Mouse (Mus musculus) lung, adult 18-20 months (tissue): ENCODE measurements at regions not wholly inside any gene's neighbourhood (a gene's known extent, or its start where the extent isn't known, plus 50 kb on each side); places are given as distances from the start of the nearest gene placed in this dataset.

ENCODE experiments used
- DNase-seq, 2 experiments: peaks; one replicate each; pipeline ENCODE4 v3.0.0; 2022; ENCODE audit warnings: mixed read lengths in 2 of 2

DNA sequence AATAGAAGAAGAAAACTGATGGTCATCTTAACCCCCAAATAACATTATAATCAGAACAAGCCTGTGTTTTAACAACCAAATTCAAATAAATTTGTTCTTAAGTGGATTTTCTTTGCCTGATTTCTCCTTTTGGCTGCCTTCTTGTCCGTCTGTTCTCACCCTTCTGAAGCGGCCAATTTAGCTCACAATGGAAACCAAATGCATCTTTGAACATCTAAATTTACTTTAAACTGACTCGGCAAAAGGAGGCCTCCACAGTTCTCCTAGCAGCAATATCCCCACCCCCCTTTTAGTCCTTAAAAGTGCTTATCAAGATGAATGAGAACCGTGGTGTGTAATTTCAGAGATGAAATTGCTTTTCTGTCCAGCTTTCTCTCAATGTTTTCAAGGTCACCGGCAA, 389.6 kb upstream of the Adamts16 start:
- DNase-seq = no peak

- no peak for DNase-seq
Measured at GRCm38 (mm10) chr13:71214776-71215175, 373.2 kb upstream of the Adamts16 start.

DNA sequence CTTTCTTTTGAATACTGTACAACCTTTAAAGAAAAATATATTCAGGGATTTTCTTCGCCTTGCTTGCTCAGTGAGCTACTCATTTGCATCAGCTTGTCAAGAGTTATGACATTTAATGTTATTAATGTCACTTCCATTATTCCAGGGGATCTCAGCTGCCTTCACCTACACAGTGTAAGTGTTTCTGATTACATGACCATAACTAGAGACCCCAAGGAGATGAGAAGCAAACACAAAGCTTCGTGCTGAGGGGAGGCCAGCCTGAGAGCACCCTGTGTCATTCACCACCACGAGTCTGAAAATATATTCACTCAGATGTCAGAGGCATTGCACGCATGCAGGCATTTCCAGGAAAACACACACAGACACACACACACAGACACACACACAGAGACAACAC, 369.8 kb upstream of the Adamts16 start:
- no peak for DNase-seq

DNA sequence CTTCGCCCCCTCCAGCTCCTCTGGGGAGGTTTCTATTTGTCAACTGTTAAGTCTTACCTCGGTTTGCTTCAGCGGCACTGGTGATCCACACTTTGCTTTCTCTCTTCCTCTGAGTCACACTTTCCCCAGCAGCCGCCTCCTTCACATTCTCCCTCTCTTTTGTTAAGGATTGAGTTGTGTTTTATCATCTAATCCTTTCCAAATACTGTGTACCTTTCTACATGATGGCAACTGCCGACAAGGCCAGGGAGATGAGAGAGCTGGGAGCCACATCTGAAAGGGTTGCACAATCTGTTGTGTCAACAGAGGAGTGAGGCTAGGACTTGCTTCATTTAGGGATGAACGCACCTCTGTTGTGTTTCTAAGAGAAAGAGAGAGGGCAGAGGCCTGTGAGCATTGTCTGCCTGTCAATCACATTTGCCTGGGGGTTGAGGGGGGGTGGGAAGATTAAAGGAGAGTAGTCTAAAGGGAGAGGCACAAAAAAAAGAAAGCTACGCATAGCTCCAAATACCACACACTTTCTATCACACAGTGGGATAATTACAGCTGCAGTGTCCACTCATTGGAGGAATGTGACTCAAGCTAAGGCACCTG, 369.1 kb upstream of the Adamts16 start:
- DNase-seq = no peak

DNA sequence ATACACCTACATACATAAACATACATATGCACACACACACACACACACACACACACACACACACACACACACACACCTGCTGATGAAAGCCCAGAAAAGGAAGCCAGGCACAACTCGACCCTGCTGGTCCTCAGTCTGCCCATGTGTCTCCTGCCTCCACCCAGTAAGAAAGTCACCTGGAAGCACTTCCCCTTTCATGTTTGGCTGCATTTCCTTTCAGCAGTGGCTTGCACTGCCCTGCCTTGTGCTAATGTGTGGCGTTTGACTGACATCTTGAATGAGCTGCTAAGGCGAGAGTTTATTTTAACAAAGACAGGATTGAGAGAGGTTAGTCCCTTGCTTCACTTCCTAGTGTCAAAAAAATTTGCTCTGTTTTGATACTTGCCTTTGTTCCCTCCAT, 364.1 kb upstream of the Adamts16 start:
- DNase-seq = no peak

DNA sequence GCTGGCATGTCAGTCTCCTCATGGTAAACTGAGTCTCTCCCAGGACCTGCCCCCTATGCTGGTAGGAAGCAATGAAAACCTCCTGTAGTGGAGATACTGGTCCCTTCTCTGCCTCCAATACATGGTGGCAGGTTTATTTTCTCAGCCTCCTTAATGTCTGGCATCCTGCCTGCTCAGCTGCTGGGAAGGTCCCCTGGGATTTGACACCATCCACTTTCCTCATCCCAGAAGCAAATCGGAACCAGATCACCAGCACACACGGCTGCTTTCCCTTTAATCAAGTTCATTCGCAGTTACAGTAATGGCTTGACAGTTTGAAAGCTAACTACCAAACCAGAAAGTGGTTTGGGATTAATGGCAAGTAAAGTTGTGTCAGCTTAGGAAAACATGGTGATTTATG, 359.0 kb upstream of the Adamts16 start:
- no peak for DNase-seq

DNA sequence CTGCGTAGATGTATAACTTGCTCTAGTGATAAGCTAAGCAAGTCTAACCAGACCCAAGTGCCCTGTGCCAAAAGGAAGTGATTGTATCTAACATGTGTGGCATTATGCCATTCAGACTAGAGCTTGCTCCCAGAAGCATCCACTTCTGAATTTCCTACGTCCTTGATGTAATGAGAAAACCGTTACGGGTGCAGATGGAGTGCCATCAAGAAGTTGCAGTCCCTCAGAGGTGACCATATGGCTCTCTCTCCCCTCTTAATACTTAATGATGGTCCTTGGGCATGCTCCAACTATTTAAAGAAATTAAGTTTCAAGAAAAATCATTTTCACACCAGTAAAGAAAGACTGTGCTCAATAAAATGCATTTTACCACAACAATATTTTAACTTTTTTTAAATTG, 354.1 kb upstream of the Adamts16 start:
- DNase-seq = no peak

DNA sequence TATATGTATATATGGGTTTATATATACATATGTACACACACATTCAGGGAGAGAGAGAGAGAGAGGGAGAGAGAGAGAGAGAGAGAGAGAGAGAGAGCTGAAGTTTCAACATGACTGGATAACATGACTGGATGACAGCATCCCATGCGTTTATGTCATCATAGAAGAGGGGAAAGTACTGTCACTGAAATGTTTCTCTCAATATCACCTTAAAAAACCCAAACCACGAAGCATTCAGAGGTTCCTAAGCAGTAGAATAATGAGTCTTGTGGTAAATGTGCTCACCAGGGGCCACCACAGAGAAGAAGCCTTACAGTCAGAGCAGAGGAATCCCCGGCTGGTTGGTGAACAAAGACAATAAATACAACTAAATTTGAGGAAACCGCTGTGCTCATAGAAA, 342.9 kb upstream of the Adamts16 start:
- no peak for DNase-seq

GRCm38 (mm10) chr13:71179083-71179482, 337.5 kb upstream of the Adamts16 start:
- no peak for DNase-seq

DNA sequence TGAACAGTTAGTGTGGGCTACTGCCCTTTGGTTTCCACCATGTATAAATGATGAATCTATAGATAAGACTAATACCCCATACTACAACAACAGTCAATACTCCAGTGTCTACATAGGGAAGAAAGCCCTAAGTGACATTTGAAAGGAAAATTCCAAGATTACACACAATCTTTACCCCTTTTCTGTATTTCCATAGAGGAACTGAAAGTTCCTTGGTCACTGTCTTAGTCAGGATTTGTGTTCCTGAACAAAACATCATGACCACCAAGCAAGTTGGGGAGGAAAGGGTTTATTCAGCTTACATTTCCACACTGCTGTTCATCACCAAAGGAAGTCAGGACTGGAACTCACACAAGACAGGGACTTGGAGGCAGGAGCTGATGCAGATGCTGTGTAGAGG, 332.7 kb upstream of the Adamts16 start:
- no peak for DNase-seq

- no peak for DNase-seq
Measured at GRCm38 (mm10) chr13:71166226-71166625, 324.6 kb upstream of the Adamts16 start.

DNA sequence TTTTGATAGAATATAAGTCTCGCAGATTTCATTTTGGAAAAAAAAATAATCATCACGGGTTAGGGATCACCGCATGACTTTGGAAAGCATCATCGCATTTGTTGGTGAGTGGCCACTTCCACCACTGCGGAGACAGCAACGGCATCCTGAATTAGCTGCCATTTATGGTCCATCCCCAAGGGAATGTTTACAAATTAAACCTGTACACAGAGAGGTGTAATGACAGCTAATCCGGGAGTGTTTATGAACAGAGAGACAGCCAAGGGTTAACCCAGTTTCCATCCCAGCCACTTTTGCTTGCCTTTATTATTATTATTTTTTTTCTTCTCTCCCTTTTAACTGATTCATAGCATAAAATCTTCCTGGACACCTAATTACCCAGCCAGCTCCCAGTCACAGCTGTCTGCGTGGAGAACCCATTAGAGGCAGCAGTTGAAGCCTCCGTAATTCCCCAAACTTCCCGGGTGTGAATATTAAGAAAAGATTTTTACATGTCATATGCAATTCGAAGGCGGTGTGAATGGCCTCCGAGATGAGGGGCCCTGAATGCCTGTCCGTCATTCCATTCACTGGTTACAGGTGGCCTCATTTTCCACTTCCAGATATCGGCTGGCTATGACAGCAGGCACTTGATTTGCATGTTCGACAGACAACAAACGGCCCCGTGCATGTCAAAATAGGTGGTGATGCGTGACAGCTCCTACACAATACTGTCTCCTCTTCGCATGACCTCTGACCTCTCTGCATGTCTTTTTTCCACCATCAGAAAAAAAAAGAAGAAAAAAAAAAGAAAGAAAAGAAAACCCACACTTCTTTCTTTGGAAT, 323.7 kb upstream of the Adamts16 start:
- no peak for DNase-seq

- no peak for DNase-seq
Measured at GRCm38 (mm10) chr13:71164012-71164411, 322.4 kb upstream of the Adamts16 start.

- no peak for DNase-seq
Measured at GRCm38 (mm10) chr13:71162952-71163351, 321.3 kb upstream of the Adamts16 start.

- no peak for DNase-seq
Measured at GRCm38 (mm10) chr13:71158300-71158860, 316.8 kb upstream of the Adamts16 start.

DNA sequence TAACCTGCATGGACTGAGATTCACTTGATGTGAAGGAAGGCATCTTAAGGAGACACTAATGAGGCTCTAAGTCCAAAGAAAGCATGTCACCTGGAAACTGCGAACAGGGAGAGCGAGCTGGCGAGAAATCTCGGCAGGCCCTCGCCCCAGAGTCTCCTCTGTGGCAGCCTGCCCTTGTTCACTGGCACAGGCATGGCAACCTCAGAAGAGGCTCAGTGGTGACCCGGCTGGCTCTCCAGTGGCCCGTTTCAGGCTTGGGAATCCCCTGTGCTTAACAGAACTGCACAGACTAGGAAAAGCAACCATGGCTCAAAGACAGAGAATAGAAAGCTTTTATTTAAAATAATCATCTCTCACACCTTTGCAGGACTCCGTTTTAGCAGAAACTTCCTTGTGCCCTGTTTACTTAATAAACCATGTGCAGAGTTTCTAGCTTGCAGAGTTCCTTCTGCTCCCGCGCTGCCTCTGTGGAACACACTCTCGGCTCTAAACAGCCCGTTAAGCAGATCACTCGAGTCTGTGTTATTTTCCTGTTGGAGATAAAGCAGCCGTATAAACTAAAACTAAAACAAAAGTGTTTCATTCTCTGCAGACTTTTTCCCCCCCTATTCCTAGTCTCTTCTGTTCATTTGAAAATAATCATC, 316.2 kb upstream of the Adamts16 start:
- DNase-seq = no peak

DNA sequence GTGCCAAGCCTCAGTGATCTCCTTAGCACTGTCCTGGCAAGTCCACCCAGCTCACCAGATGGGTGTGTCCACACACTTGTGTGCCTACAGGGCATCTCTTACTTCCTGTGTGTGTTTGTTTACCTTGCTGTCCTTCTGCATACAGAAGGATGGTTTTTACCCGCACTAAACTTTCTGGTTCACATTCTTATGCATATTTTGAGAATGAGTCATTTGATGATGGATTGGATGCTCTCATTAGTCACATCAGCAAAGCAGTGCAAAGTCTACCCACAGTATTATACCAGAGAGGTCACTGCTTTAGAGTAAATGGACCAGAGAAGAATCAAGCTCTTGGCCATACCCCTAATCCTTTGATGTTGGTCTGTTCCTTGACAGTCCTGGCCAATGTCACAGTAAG, 308.5 kb upstream of the Adamts16 start:
- DNase-seq = no peak

DNA sequence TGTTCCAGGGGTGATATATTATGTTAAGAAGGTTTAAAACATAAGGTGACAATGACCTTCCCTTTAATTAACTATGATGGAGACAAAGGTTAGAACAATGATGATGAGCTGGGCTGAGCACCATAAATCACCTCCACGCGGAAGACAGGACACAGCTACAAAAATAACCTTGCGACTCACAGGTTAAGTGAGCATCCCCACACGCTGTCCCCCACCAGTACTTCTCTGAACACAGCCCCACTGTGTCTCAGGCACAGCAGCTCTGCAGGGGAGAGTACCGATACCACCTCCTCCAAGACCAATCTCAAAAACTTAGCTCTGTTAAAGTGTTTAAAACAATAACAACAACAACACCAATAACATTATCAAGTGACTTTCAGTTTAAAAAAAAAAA, 307.7 kb upstream of the Adamts16 start:
- no peak for DNase-seq

DNA sequence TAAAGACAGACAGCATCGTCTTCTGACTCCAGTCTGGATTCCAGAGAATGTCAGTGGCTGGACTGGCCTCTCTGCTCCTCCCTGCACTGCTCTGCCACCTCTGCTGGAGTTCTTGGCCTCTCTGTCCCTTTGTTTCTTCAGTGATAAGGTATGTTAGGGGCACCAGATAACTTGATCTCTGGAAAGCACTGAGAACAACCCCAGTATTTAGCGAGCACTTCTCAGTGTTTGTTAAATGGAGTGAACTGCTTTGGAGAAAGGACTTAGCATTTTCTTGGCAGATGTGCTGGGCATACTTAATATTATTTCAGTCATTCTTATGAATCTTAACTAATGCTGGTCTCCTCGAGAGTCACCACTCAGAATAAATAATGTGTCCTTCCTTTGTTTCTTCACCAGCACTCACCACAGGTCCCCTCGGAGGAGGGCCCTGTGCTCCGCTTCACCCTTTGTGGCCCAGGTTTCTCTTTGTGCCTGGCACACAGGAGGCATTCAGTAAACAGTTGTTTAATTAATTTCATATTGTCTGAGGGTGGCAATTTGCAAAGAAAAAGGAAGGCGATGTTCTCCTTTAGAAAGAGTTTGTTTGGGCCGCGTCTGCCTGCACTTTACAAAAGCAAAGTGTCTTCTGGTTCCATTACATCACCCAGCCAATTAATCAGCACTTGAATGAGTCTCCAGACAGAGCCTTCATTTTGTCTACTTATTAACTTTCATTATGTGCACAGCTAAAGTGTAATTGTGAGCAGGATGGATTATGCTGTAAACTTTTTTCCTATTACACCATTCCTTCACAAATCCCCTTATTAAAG, 307.1 kb upstream of the Adamts16 start:
- no peak for DNase-seq

GRCm38 (mm10) chr13:71146859-71147443, 305.3 kb upstream of the Adamts16 start:
- DNase-seq = no peak

- DNase-seq = no peak
Measured at GRCm38 (mm10) chr13:71138745-71139312, 297.2 kb upstream of the Adamts16 start.

DNA sequence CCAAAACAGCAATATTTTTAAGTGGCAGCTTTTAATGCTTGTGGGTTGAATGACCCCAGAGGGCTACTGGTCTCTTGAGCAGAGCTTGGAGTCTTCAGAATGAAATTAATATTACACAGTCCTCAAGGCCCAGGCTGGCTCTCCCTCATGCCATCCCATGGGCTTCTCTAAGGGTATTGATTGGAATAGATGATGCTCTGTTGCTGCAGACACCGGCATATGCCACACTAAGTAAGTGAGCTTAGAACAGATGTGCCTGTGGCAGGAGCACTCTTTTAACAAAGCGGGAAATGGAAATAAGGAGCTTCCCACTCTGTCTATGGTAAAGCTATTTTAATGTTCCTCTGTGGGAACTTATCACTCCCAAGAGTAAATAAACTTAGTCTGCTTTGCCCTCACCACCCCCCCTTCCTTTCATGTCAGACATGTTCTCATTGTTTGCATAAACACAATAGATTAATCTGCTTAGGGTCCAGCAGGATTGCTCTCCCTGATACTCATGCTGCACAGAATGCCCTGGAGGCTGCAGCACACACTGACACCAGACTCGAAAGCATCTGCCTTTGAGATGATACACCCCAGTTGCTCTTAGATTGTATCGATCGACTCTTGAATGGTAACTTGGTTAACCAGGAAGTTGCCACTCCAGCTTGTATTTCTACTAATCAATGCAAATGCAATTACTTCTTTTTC, 294.5 kb upstream of the Adamts16 start:
- no peak for DNase-seq
